Mouse (Mus musculus) bone marrow, adult 2 months (tissue): ENCODE measurements around the gene Etfrf1.

ENCODE experiments used
- CTCF ChIP-seq: fragments of 200-500 bp; IDR thresholded peaks from 2 replicates; pipeline ENCODE4 v1.5.1; 2011; ENCODE audit warnings: low read length, control low read depth; ENCODE audit not compliant: control insufficient read depth, insufficient read depth
- POLR2A ChIP-seq: fragments of 200-500 bp; IDR thresholded peaks from 2 replicates; pipeline ENCODE4 v1.6.1; 2011; ENCODE audit warnings: low read depth, mild to moderate bottlenecking, control low read depth, low read length, borderline replicate concordance; ENCODE audit not compliant: control insufficient read depth

GRCm38 (mm10) chr6:145250820-145251219 lies 39.9 kb downstream of the Etfrf1 start:
- TF ChIP-seq POLR2A (no peak), CTCF (no peak)
